Mouse (Mus musculus): Measurements from ENCODE around the gene Shisa5. TPM values are rescaled to one million over a fixed set of nuclear protein-coding genes. Genes with fewer than 3 reads are reported as not detected.

Shisa5 gene
- polyA plus RNA-seq, 1 experiment from 2014 or later: 87.1 TPM

GRCm38 (mm10) chr9:109087987-109088386 is 49.6 kb downstream of the Shisa5 start:
- Histone ChIP-seq H3K27me3 (no peaks in the 10 kb centered on the region), H3K4me2 (replicated peaks) (no peak overlapping the region), H3K9ac (peak overlapping the region; percentile 19), H3K4me3 (no peak overlapping the region), H3K36me3 (peaks cover 41% of the 10 kb centered on the region), H3K27ac (no peak overlapping the region), H3K9me3 (no peaks in the 10 kb centered on the region), H3K4me1 (peaks cover 5% of the 10 kb centered on the region)
- 22% methylated on average over 5 of the region's 5 CpGs for WGBS
- peak; percentile 54; the same call in 1 of the 2 replicates for ATAC-seq (ENCODE audit: low FRiP score, low read depth)

GRCm38 (mm10) chr9:109090446-109090845 is 52.1 kb downstream of the Shisa5 start:
- 76% methylated on average over 15 of the region's 15 CpGs for WGBS
- ATAC-seq (ENCODE audit: low FRiP score, low read depth): no peak
- H3K4me3 ChIP-seq: no peak overlapping the region
- H3K9ac ChIP-seq: no peak overlapping the region
- peaks cover 16% of the 10 kb centered on the region for H3K4me1 ChIP-seq
- H3K27me3 ChIP-seq: no peaks in the 10 kb centered on the region
- H3K27ac ChIP-seq: no peak overlapping the region
- H3K9me3 ChIP-seq: no peaks in the 10 kb centered on the region
- no peak overlapping the region for H3K4me2 ChIP-seq (replicated peaks)
- H3K36me3 ChIP-seq: peaks cover 42% of the 10 kb centered on the region

GRCm38 (mm10) chr9:109091802-109092201 is 53.4 kb downstream of the Shisa5 start:
- no peak for ATAC-seq (ENCODE audit: low FRiP score, low read depth)
- Histone ChIP-seq H3K4me2 (replicated peaks) (no peak overlapping the region), H3K36me3 (peaks cover 42% of the 10 kb centered on the region), H3K27ac (no peak overlapping the region), H3K27me3 (no peaks in the 10 kb centered on the region), H3K9ac (0 out of 2 replicates have a peak overlapping the region, but pooled peaks have one; percentile 35), H3K9me3 (no peaks in the 10 kb centered on the region), H3K4me3 (no peak overlapping the region), H3K4me1 (peaks cover 23% of the 10 kb centered on the region)
- WGBS: 76% methylated on average over 8 of the region's 8 CpGs

- peaks cover 33% of the 10 kb centered on the region for H3K4me1 ChIP-seq
- H3K27ac ChIP-seq: no peak overlapping the region
- WGBS: 57% methylated on average over 6 of the region's 6 CpGs
- peaks cover 42% of the 10 kb centered on the region for H3K36me3 ChIP-seq
- H3K27me3 ChIP-seq: no peaks in the 10 kb centered on the region
- H3K4me3 ChIP-seq: no peak overlapping the region
- H3K9ac ChIP-seq: no peak overlapping the region
- H3K9me3 ChIP-seq: no peaks in the 10 kb centered on the region
- H3K4me2 ChIP-seq (replicated peaks): no peak overlapping the region
- no peak for ATAC-seq (ENCODE audit: low FRiP score, low read depth)
Measured at GRCm38 (mm10) chr9:109092799-109093198, 54.4 kb downstream of the Shisa5 start.

DNA sequence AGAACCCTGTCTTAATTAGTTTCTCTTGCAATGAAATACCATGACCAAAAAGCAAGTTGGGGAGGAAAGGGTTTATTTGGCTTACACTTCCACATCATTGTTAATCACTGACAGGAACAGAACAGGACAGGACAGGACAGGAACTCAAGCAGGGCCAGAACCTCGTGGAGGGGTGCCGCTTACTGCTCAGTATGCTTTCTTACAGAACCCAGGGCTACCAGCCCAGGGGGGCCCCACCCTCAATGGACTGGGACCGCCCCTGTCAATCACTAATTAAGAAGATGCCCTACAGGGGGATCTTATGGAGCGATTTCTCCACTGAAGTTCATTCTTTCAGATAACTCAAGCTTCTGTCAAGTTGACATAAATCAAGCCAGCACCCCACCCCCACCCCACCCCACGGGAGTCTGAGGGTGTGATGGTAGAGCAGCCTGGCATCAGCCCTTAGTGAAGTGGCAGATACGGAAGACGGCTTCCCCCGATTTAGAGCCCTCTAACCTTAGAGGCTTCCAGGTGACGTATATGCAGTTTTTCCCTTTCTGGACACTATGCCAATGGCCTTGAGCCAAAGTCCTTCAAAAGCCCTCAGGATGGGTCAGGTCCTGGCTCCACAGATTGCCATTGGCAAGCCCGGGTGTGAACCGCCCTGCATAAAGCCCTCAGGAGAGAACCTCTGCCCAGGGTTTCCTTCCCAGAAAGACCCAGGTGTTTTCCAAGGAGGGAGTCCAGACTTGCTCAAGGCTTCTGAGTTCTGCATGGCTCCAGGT is 55.6 kb downstream of the Shisa5 start:
- H3K4me2 ChIP-seq (replicated peaks): peak overlapping the region; percentile 87
- no peaks in the 10 kb centered on the region for H3K27me3 ChIP-seq
- H3K9ac ChIP-seq: peak overlapping the region; percentile 96
- peak overlapping the region; percentile 75 for H3K4me3 ChIP-seq
- peaks cover 40% of the 10 kb centered on the region for H3K36me3 ChIP-seq
- WGBS: 16% methylated on average over 11 of the region's 11 CpGs
- peaks cover 45% of the 10 kb centered on the region for H3K4me1 ChIP-seq
- no peak for ATAC-seq (ENCODE audit: low FRiP score, low read depth)
- no peaks in the 10 kb centered on the region for H3K9me3 ChIP-seq
- H3K27ac ChIP-seq: peak overlapping the region; percentile 100

GRCm38 (mm10) chr9:109094553-109095136 is 56.3 kb downstream of the Shisa5 start:
- Histone ChIP-seq H3K4me3 (peak overlapping the region; percentile 75), H3K36me3 (peaks cover 37% of the 10 kb centered on the region), H3K9me3 (no peaks in the 10 kb centered on the region), H3K27ac (peak overlapping the region; percentile 100), H3K4me1 (peaks cover 52% of the 10 kb centered on the region), H3K9ac (peak overlapping the region; percentile 96), H3K4me2 (replicated peaks) (peak overlapping the region; percentile 87), H3K27me3 (no peaks in the 10 kb centered on the region)
- peak; percentile 24 for ATAC-seq (ENCODE audit: low FRiP score, low read depth)
- under 1% methylated on average over 21 of the region's 21 CpGs for WGBS

- WGBS: under 1% methylated on average over 84 of the region's 102 CpGs
- Histone ChIP-seq H3K9ac (peak within 1 kb of the TSS; percentile 96), H3K4me3 (peak within 1 kb of the TSS; percentile 75), H3K36me3 (peaks cover 37% of the 10 kb centered on the region), H3K4me1 (peaks cover 59% of the 10 kb centered on the region), H3K4me2 (replicated peaks) (peak within 1 kb of the TSS; percentile 87), H3K27me3 (no peaks in the 10 kb centered on the region), H3K27ac (peak within 1 kb of the TSS; percentile 100), H3K9me3 (no peaks in the 10 kb centered on the region)
- peak; percentile 72 for ATAC-seq (ENCODE audit: low FRiP score, low read depth)
Measured at GRCm38 (mm10) chr9:109095137-109095982, 57.0 kb downstream of the Shisa5 start, which contains the start of gene Plxnb1. Gene Plxnb1 (plus strand): TSS chr9:109095389.

- no peak for ATAC-seq (ENCODE audit: low FRiP score, low read depth)
- 18% methylated on average over 9 of the region's 9 CpGs for WGBS
- Histone ChIP-seq H3K4me1 (peaks cover 62% of the 10 kb centered on the region), H3K27me3 (no peaks in the 10 kb centered on the region), H3K4me3 (peak overlapping the region; percentile 75), H3K36me3 (peaks cover 35% of the 10 kb centered on the region), H3K4me2 (replicated peaks) (peak overlapping the region; percentile 87), H3K9ac (peak overlapping the region; percentile 96), H3K9me3 (no peaks in the 10 kb centered on the region), H3K27ac (peak overlapping the region; percentile 100)
Measured at GRCm38 (mm10) chr9:109096251-109096661, 57.9 kb downstream of the Shisa5 start.

DNA sequence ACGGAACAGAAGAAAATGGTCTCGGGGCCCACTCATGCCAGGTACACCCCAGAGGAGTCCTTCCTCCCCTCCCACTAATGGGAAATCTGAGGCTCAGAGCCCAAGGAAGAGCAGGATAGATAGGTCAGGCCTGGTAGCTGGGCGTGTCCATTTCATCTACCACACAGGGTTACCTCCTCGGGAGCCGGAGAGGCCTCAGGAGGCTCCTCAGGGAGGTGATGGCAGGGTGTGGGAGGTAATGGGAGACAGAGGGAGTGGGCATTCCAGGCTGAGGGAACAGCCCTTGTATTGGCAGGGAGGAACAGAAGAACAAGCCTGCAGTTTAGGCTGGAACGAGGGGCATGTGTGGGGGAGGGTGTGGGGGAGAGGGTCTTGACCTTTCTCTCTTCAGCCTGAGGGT is 58.5 kb downstream of the Shisa5 start:
- Histone ChIP-seq H3K27me3 (no peaks in the 10 kb centered on the region), H3K9me3 (no peaks in the 10 kb centered on the region), H3K4me2 (replicated peaks) (peak overlapping the region; percentile 87), H3K4me1 (peaks cover 62% of the 10 kb centered on the region), H3K4me3 (peak overlapping the region; percentile 75), H3K9ac (peak overlapping the region; percentile 96), H3K36me3 (peaks cover 35% of the 10 kb centered on the region), H3K27ac (peak overlapping the region; percentile 100)
- WGBS: 26% methylated on average over 6 of the region's 6 CpGs
- no peak for ATAC-seq (ENCODE audit: low FRiP score, low read depth)

DNA sequence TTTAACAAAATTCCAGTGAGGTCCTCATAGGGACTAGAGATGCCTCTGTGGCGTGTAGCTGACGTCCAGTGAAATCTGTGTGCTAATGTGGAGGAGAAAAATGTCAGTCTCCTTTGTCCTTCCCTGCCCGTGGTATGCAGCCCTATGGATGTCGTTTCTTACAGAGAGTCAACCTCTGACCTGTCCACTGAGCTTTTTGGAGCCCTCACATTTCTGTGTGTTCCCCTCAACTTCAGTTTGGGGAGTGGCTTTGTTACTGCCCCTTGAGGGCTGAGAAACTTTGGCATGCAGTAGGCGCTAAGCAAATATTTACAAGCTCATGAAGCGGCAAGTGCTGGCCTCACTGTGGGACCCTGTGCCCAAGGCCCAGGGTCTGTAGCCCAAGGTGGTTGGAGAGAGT is 58.9 kb downstream of the Shisa5 start:
- H3K27me3 ChIP-seq: no peaks in the 10 kb centered on the region
- peak overlapping the region; percentile 96 for H3K9ac ChIP-seq
- H3K4me1 ChIP-seq: peaks cover 62% of the 10 kb centered on the region
- WGBS: 25% methylated on average over 6 of the region's 6 CpGs
- H3K9me3 ChIP-seq: no peaks in the 10 kb centered on the region
- H3K4me2 ChIP-seq (replicated peaks): peak overlapping the region; percentile 87
- peak overlapping the region; percentile 100 for H3K27ac ChIP-seq
- H3K36me3 ChIP-seq: peaks cover 36% of the 10 kb centered on the region
- H3K4me3 ChIP-seq: peak overlapping the region; percentile 75
- ATAC-seq (ENCODE audit: low FRiP score, low read depth): no peak

DNA sequence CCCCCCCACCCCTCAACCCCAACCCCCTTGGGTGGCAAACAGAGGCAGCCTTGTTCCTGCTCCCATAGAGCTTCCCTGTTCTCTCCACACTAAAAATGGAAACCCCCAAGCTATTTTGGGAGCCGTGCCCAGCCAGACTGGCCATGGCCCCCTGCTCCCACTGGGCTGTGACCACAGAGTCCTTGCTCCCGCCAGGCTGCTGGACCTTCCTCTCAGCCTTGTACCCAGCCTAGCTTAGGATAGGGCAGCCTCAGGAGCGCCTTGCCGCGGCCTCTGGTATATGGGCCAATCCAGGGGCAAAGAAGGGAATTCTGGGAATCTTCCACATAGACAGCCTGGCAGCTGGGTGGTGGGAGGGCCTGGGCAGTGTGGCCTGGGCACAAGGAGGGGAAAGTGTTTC is 59.5 kb downstream of the Shisa5 start:
- no peaks in the 10 kb centered on the region for H3K27me3 ChIP-seq
- WGBS: 71% methylated on average over 5 of the region's 5 CpGs
- peak overlapping the region; percentile 100 for H3K27ac ChIP-seq
- peak overlapping the region; percentile 96; the same call in 1 of the 2 replicates for H3K9ac ChIP-seq
- peaks cover 62% of the 10 kb centered on the region for H3K4me1 ChIP-seq
- H3K36me3 ChIP-seq: peaks cover 37% of the 10 kb centered on the region
- H3K4me2 ChIP-seq (replicated peaks): peak overlapping the region; percentile 87
- peak overlapping the region; percentile 75 for H3K4me3 ChIP-seq
- no peaks in the 10 kb centered on the region for H3K9me3 ChIP-seq
- ATAC-seq (ENCODE audit: low FRiP score, low read depth): peak; percentile 3; the same call in 1 of the 2 replicates

Measured in limb, embryonic 13.5 days (tissue).